Mouse (Mus musculus) olfactory bulb, adult 2 months (tissue): ENCODE measurements around the gene Miox.

Experiments
- CTCF ChIP-seq: fragments of 200-500 bp; IDR thresholded peaks from 2 replicates; pipeline ENCODE4 v1.5.1; 2012; ENCODE audit warnings: low read depth, mild to moderate bottlenecking, low read length, moderate library complexity; ENCODE audit not compliant: insufficient read depth
- POLR2A ChIP-seq: fragments of 200-500 bp; IDR thresholded peaks from 2 replicates; pipeline ENCODE4 v1.6.1; 2012; ENCODE audit warnings: mild to moderate bottlenecking, low read depth, low read length, moderate library complexity; ENCODE audit not compliant: insufficient read depth

GRCm38 (mm10) chr15:89300180-89300579 lies 34.0 kb upstream of the Miox start:
- TF ChIP-seq POLR2A (no peak), CTCF (no peak)
